15 mouse cellular contexts compared by ENCODE assay signal in genomic region chr10:107234421-107235400, GRCm38 (mm10).
"Had no signal": no experiment of that assay in that cellular context is flagged by ENCODE, and none has a peak within 500 bp of the region (broad histone marks: within the 10 kb centered on the region; RNA-seq: fewer than 3 reads in every experiment).

No protein-coding gene starts in this region.

- DNase-seq: heart, postnatal 10 days; heart, postnatal 14 days; heart, postnatal 36 days; heart, postnatal 4 days; kidney, adult 11 months; kidney, adult 18-20 months; kidney, adult 2 months; kidney, adult 8-10 months; kidney, adult 9 months; kidney, postnatal 10 days; kidney, postnatal 25 days; kidney, postnatal 36 days; kidney, postnatal 4 days; layer of hippocampus, adult 9-11 months; layer of hippocampus, postnatal 36 days had no signal
